Mouse (Mus musculus): ENCODE measurements at regions not wholly inside any gene's neighbourhood (a gene's known extent, or its start where the extent isn't known, plus 50 kb on each side); places are given as distances from the start of the nearest gene placed in this dataset.

GRCm38 (mm10) chr6:147686927-147687326, 211.3 kb downstream of the Ccdc91 start:
- intact Hi-C loops (cut with DNase I): no loop called here

GRCm38 (mm10) chr6:147698255-147698654, 222.6 kb downstream of the Ccdc91 start:
- intact Hi-C loops (cut with DNase I): no loop called here

GRCm38 (mm10) chr6:147699449-147699848, 223.8 kb downstream of the Ccdc91 start:
- intact Hi-C loops (cut with DNase I): no loop called here

- intact Hi-C loops (cut with DNase I): no loop called here
These were observed 225.0 kb downstream of the Ccdc91 start for GRCm38 (mm10) chr6:147700629-147701028.

GRCm38 (mm10) chr6:147701956-147702355, 226.3 kb downstream of the Ccdc91 start:
- intact Hi-C loops (cut with DNase I): no loop called here

GRCm38 (mm10) chr6:147704297-147704696, 228.7 kb downstream of the Ccdc91 start:
- intact Hi-C loops (cut with DNase I): no loop called here

GRCm38 (mm10) chr6:147705936-147706335, 230.3 kb downstream of the Ccdc91 start:
- intact Hi-C loops (cut with DNase I): no loop called here

- intact Hi-C loops (cut with DNase I): no loop called here
These were observed 231.1 kb downstream of the Ccdc91 start for GRCm38 (mm10) chr6:147706741-147707140.

GRCm38 (mm10) chr6:147718052-147718712, 242.6 kb downstream of the Ccdc91 start:
- intact Hi-C loops (cut with DNase I): no loop called here

GRCm38 (mm10) chr6:147718713-147719490, 243.3 kb downstream of the Ccdc91 start:
- intact Hi-C loops (cut with DNase I): no loop called here

- intact Hi-C loops (cut with DNase I): no loop called here
These were observed 243.9 kb downstream of the Ccdc91 start for GRCm38 (mm10) chr6:147719539-147719938.

- intact Hi-C loops (cut with DNase I): no loop called here
These were observed 247.7 kb downstream of the Ccdc91 start for GRCm38 (mm10) chr6:147723336-147723735.

- intact Hi-C loops (cut with DNase I): no loop called here
These were observed 251.4 kb downstream of the Ccdc91 start for GRCm38 (mm10) chr6:147726987-147727386.

GRCm38 (mm10) chr6:147727644-147728533, 252.3 kb downstream of the Ccdc91 start:
- intact Hi-C loops (cut with DNase I): no loop called here

- intact Hi-C loops (cut with DNase I): no loop called here
These were observed 254.1 kb downstream of the Ccdc91 start for GRCm38 (mm10) chr6:147729721-147730120.

GRCm38 (mm10) chr6:147738621-147739325, 263.1 kb downstream of the Ccdc91 start:
- intact Hi-C loops (cut with DNase I): no loop called here

GRCm38 (mm10) chr6:147741446-147741845, 265.8 kb downstream of the Ccdc91 start:
- intact Hi-C loops (cut with DNase I): no loop called here

- intact Hi-C loops (cut with DNase I): no loop called here
These were observed 268.5 kb downstream of the Ccdc91 start for GRCm38 (mm10) chr6:147744081-147744480.

GRCm38 (mm10) chr6:147745690-147746089, 270.1 kb downstream of the Ccdc91 start:
- intact Hi-C loops (cut with DNase I): no loop called here

GRCm38 (mm10) chr6:147747945-147748344, 272.3 kb downstream of the Ccdc91 start:
- intact Hi-C loops (cut with DNase I): no loop called here

- intact Hi-C loops (cut with DNase I): loop anchor here (5.0 kb wide), 1 partner anchor 90 kb away; no protein-coding TSS in a partner anchor
These were observed 276.7 kb downstream of the Ccdc91 start for GRCm38 (mm10) chr6:147752301-147752700.
